Mouse (Mus musculus): ENCODE results near the gene 9130019O22Rik. TPM values are rescaled to one million over a fixed set of nuclear protein-coding genes. Genes with fewer than 3 reads are reported as not detected.

9130019O22Rik gene
- polyA plus RNA-seq, 1 experiment from 2014 or later: 6.3 TPM

Other genes starting within 250 kb of the 9130019O22Rik start
- 0.18 and 0.36 TPM in 2 replicates for gene Spn, start 249.3 kb downstream of the 9130019O22Rik start, polyA plus RNA-seq (2015; fragmentation: Nextera tagmentation; extraction: Ambion mirVana)
- gene Cd2bp2, start 191.1 kb downstream of the 9130019O22Rik start, polyA plus RNA-seq (2015; fragmentation: Nextera tagmentation; extraction: Ambion mirVana): 43.4 and 46.7 TPM in 2 replicates
- gene Tbc1d10b, start 178.7 kb downstream of the 9130019O22Rik start, polyA plus RNA-seq (2015; fragmentation: Nextera tagmentation; extraction: Ambion mirVana): 23.2 and 23.6 TPM in 2 replicates
- gene Mylpf, start 178.3 kb downstream of the 9130019O22Rik start, polyA plus RNA-seq (2015; fragmentation: Nextera tagmentation; extraction: Ambion mirVana): 15.4 and 21.1 TPM in 2 replicates
- 24.7 and 27.5 TPM in 2 replicates for gene Zfp553, start 154.1 kb downstream of the 9130019O22Rik start, polyA plus RNA-seq (2015; fragmentation: Nextera tagmentation; extraction: Ambion mirVana)
- gene Sept1, start 154.0 kb downstream of the 9130019O22Rik start, polyA plus RNA-seq (2015; fragmentation: Nextera tagmentation; extraction: Ambion mirVana): 13.8 and 16.0 TPM in 2 replicates
- 41.0 and 44.5 TPM in 2 replicates for gene Zfp771, start 142.9 kb downstream of the 9130019O22Rik start, polyA plus RNA-seq (2015; fragmentation: Nextera tagmentation; extraction: Ambion mirVana)
- 216 and 219 TPM in 2 replicates for gene Dctpp1, start 126.5 kb downstream of the 9130019O22Rik start, polyA plus RNA-seq (2015; fragmentation: Nextera tagmentation; extraction: Ambion mirVana)
- gene Sephs2, start 113.1 kb downstream of the 9130019O22Rik start, polyA plus RNA-seq (2015; fragmentation: Nextera tagmentation; extraction: Ambion mirVana): 205 and 233 TPM in 2 replicates
- gene Itgal, start 90.9 kb downstream of the 9130019O22Rik start, polyA plus RNA-seq (2015; fragmentation: Nextera tagmentation; extraction: Ambion mirVana): 2.0 and 2.5 TPM in 2 replicates
- 18.9 and 19.9 TPM in 2 replicates for gene Zfp768, start 41.6 kb downstream of the 9130019O22Rik start, polyA plus RNA-seq (2015; fragmentation: Nextera tagmentation; extraction: Ambion mirVana)
- 10.5 and 11.5 TPM in 2 replicates for gene Zfp747, start 11.1 kb downstream of the 9130019O22Rik start, polyA plus RNA-seq (2015; fragmentation: Nextera tagmentation; extraction: Ambion mirVana)
- 8.0 and 9.3 TPM in 2 replicates for gene E430018J23Rik, start 6.5 kb upstream of the 9130019O22Rik start, polyA plus RNA-seq (2015; fragmentation: Nextera tagmentation; extraction: Ambion mirVana)
- 7.5 and 8.3 TPM in 2 replicates for gene Zfp764, start 19.7 kb upstream of the 9130019O22Rik start, polyA plus RNA-seq (2015; fragmentation: Nextera tagmentation; extraction: Ambion mirVana)
- 22.6 and 24.8 TPM in 2 replicates for gene Zfp688, start 34.9 kb upstream of the 9130019O22Rik start, polyA plus RNA-seq (2015; fragmentation: Nextera tagmentation; extraction: Ambion mirVana)
- 5.6 and 5.9 TPM in 2 replicates for gene Zfp689, start 62.0 kb upstream of the 9130019O22Rik start, polyA plus RNA-seq (2015; fragmentation: Nextera tagmentation; extraction: Ambion mirVana)
- 36.0 and 37.4 TPM in 2 replicates for gene Prr14, start 72.4 kb upstream of the 9130019O22Rik start, polyA plus RNA-seq (2015; fragmentation: Nextera tagmentation; extraction: Ambion mirVana)
- 8.9 and 9.2 TPM in 2 replicates for gene Fbrs, start 92.0 kb upstream of the 9130019O22Rik start, polyA plus RNA-seq (2015; fragmentation: Nextera tagmentation; extraction: Ambion mirVana)
- 37.6 and 37.9 TPM in 2 replicates for gene Srcap, start 124.8 kb upstream of the 9130019O22Rik start, polyA plus RNA-seq (2015; fragmentation: Nextera tagmentation; extraction: Ambion mirVana)
- 11.5 and 12.3 TPM in 2 replicates for gene Gm42715, start 132.4 kb upstream of the 9130019O22Rik start, polyA plus RNA-seq (2015; fragmentation: Nextera tagmentation; extraction: Ambion mirVana)
- gene Tmem265, start 174.2 kb upstream of the 9130019O22Rik start, polyA plus RNA-seq (2015; fragmentation: Nextera tagmentation; extraction: Ambion mirVana): 5.5 and 5.6 TPM in 2 replicates
- gene Phkg2, start 186.2 kb upstream of the 9130019O22Rik start, polyA plus RNA-seq (2015; fragmentation: Nextera tagmentation; extraction: Ambion mirVana): 34.3 TPM in 2 replicates
- gene Ccdc189, start 201.4 kb upstream of the 9130019O22Rik start, polyA plus RNA-seq (2015; fragmentation: Nextera tagmentation; extraction: Ambion mirVana): 4.1 and 4.9 TPM in 2 replicates
- 37.4 and 37.7 TPM in 2 replicates for gene Rnf40, start 201.6 kb upstream of the 9130019O22Rik start, polyA plus RNA-seq (2015; fragmentation: Nextera tagmentation; extraction: Ambion mirVana)
- 8.8 and 9.4 TPM in 2 replicates for gene Zfp629, start 228.6 kb upstream of the 9130019O22Rik start, polyA plus RNA-seq (2015; fragmentation: Nextera tagmentation; extraction: Ambion mirVana)

Measured in intestine, embryonic 15.5 days (tissue).